Mouse (Mus musculus) hindbrain, embryonic 16.5 days (tissue): Measurements from ENCODE around the gene Nr4a1. TPM values are rescaled to one million over a fixed set of nuclear protein-coding genes. Genes with fewer than 3 reads are reported as not detected.
A peak's percentile ranks its signal among the peaks of the same experiment; 100 is the strongest.

Experiments
- ATAC-seq: fragments of 200-750 bp; cut with Nextera tagmentation; 2 replicates; pipeline ENCODE4 v1.8.0; 2017; ENCODE audit warnings: moderate TSS enrichment, moderate library complexity
- H3K27ac ChIP-seq: fragments of 300-500 bp; sonication (generic); 2 replicates; pipeline ENCODE4 v1.5.1; 2014; ENCODE audit warnings: low read depth, mild to moderate bottlenecking, control low read depth, low read length, moderate library complexity
- H3K27me3 ChIP-seq: fragments of 300-500 bp; sonication (generic); replicated peaks from 2 replicates; pipeline ENCODE4 v1.6.1; 2014; ENCODE audit warnings: low read length; ENCODE audit not compliant: control insufficient read depth, insufficient read depth
- H3K36me3 ChIP-seq: fragments of 300-500 bp; sonication (generic); 2 replicates; pipeline ENCODE4 v1.6.1; 2014; ENCODE audit warnings: mild to moderate bottlenecking, low read length, moderate library complexity, mixed read lengths; ENCODE audit not compliant: control insufficient read depth, insufficient read depth
- H3K4me1 ChIP-seq: fragments of 300-500 bp; sonication (generic); 2 replicates; pipeline ENCODE4 v1.6.1; 2014; ENCODE audit warnings: low read depth, low read length; ENCODE audit not compliant: control insufficient read depth, insufficient read depth
- H3K4me2 ChIP-seq: fragments of 300-500 bp; sonication (generic); 2 replicates; pipeline ENCODE4 v1.6.1; 2014; ENCODE audit warnings: mild to moderate bottlenecking, low read length, control low read depth, moderate library complexity
- H3K4me3 ChIP-seq: fragments of 300-500 bp; sonication (generic); 2 replicates; pipeline ENCODE4 v1.5.1; 2014; ENCODE audit warnings: mild to moderate bottlenecking, low read length, control low read depth, moderate library complexity
- H3K9ac ChIP-seq: fragments of 300-500 bp; sonication (generic); 2 replicates; pipeline ENCODE4 v1.6.1; 2014; ENCODE audit warnings: low read depth, mild to moderate bottlenecking, control low read depth, low read length, moderate library complexity
- H3K9me3 ChIP-seq: fragments of 300-500 bp; sonication (generic); 2 replicates; pipeline ENCODE4 v1.6.1; 2014; ENCODE audit warnings: mild to moderate bottlenecking, low read length, moderate library complexity; ENCODE audit not compliant: control insufficient read depth
- WGBS: fragments of 180-500 bp; shearing (Covaris S2); extraction: QIAGEN DNeasy Blood & Tissue Kit; methylation state at CpG from one replicate; pipeline ENCODE4 v1.1.7; 2014; 5-methylcytosine and 5-hydroxymethylcytosine counted together
- polyA plus RNA-seq: library from polyadenylated mRNA; unstranded; fragments of >200 nt; fragmentation: Nextera tagmentation; extraction: Ambion mirVana; gene quantifications from 2 replicates; pipeline ENCODE4 v1.2.1, GENCODE M21; 2015

Gene Nr4a1
- polyA plus RNA-seq, 1 experiment from 2014 or later = 7.2 TPM

- Histone ChIP-seq H3K4me2 (peak overlapping the region; percentile 56), H3K36me3 (0 out of 2 replicates have a peak, but pooled peaks cover 2% of the 10 kb centered on the region), H3K4me3 (peak overlapping the region; percentile 31), H3K4me1 (no peaks in the 10 kb centered on the region; the same call in 1 of the 2 replicates), H3K27ac (no peak overlapping the region), H3K9ac (peak overlapping the region; percentile 54), H3K9me3 (no peaks in the 10 kb centered on the region), H3K27me3 (no peaks in the 10 kb centered on the region)
- no peak for ATAC-seq
- 79% methylated on average over 23 of the region's 23 CpGs for WGBS
Observed at GRCm38 (mm10) chr15:101230995-101231647, 22.9 kb upstream of the Nr4a1 start.

GRCm38 (mm10) chr15:101231648-101232180 lies 22.4 kb upstream of the Nr4a1 start:
- H3K9me3 ChIP-seq = no peaks in the 10 kb centered on the region
- H3K36me3 ChIP-seq = 0 out of 2 replicates have a peak, but pooled peaks cover 2% of the 10 kb centered on the region
- H3K27ac ChIP-seq = no peak overlapping the region
- H3K9ac ChIP-seq = peak overlapping the region; percentile 54
- no peaks in the 10 kb centered on the region for H3K27me3 ChIP-seq
- H3K4me3 ChIP-seq = peak overlapping the region; percentile 31
- WGBS = 51% methylated on average over 56 of the region's 56 CpGs
- ATAC-seq = no peak
- H3K4me2 ChIP-seq = peak overlapping the region; percentile 56
- H3K4me1 ChIP-seq = no peaks in the 10 kb centered on the region; the same call in 1 of the 2 replicates

GRCm38 (mm10) chr15:101232607-101233006 lies 21.5 kb upstream of the Nr4a1 start:
- H3K9me3 ChIP-seq = no peaks in the 10 kb centered on the region
- 0 out of 2 replicates have a peak, but pooled peaks cover 2% of the 10 kb centered on the region for H3K36me3 ChIP-seq
- H3K27ac ChIP-seq = no peak overlapping the region
- ATAC-seq = no peak
- H3K4me1 ChIP-seq = no peaks in the 10 kb centered on the region; the same call in 1 of the 2 replicates
- H3K9ac ChIP-seq = no peak overlapping the region
- 74% methylated on average over 4 of the region's 4 CpGs for WGBS
- H3K4me2 ChIP-seq = no peak overlapping the region
- H3K27me3 ChIP-seq = no peaks in the 10 kb centered on the region
- H3K4me3 ChIP-seq = no peak overlapping the region

GRCm38 (mm10) chr15:101233183-101233582 lies 20.9 kb upstream of the Nr4a1 start:
- Histone ChIP-seq H3K4me1 (no peaks in the 10 kb centered on the region; the same call in 1 of the 2 replicates), H3K4me2 (no peak overlapping the region), H3K4me3 (no peak overlapping the region), H3K9me3 (no peaks in the 10 kb centered on the region), H3K9ac (no peak overlapping the region), H3K36me3 (0 out of 2 replicates have a peak, but pooled peaks cover 2% of the 10 kb centered on the region), H3K27ac (no peak overlapping the region), H3K27me3 (no peaks in the 10 kb centered on the region)
- WGBS = 86% methylated on average over 3 of the region's 3 CpGs
- ATAC-seq = no peak

GRCm38 (mm10) chr15:101233641-101234275 lies 20.3 kb upstream of the Nr4a1 start:
- WGBS = 23% methylated on average over 11 of the region's 11 CpGs
- Histone ChIP-seq H3K4me2 (no peak overlapping the region), H3K36me3 (0 out of 2 replicates have a peak, but pooled peaks cover 2% of the 10 kb centered on the region), H3K27ac (no peak overlapping the region), H3K9ac (no peak overlapping the region), H3K4me3 (no peak overlapping the region), H3K27me3 (no peaks in the 10 kb centered on the region), H3K9me3 (no peaks in the 10 kb centered on the region), H3K4me1 (peaks cover 2% of the 10 kb centered on the region; the same call in 1 of the 2 replicates)
- ATAC-seq = no peak

- H3K4me1 ChIP-seq = peaks cover 7% of the 10 kb centered on the region; the same call in 1 of the 2 replicates
- 54% methylated on average over 10 of the region's 10 CpGs for WGBS
- H3K27me3 ChIP-seq = no peaks in the 10 kb centered on the region
- H3K4me2 ChIP-seq = no peak overlapping the region
- no peak overlapping the region for H3K4me3 ChIP-seq
- no peak overlapping the region for H3K27ac ChIP-seq
- no peaks in the 10 kb centered on the region for H3K9me3 ChIP-seq
- no peak for ATAC-seq
- H3K9ac ChIP-seq = no peak overlapping the region
- H3K36me3 ChIP-seq = 0 out of 2 replicates have a peak, but pooled peaks cover 2% of the 10 kb centered on the region
Observed at GRCm38 (mm10) chr15:101234611-101235341, 19.3 kb upstream of the Nr4a1 start.

GRCm38 (mm10) chr15:101235342-101235698 lies 18.7 kb upstream of the Nr4a1 start:
- no peak for ATAC-seq
- Histone ChIP-seq H3K4me2 (no peak overlapping the region), H3K4me3 (no peak overlapping the region), H3K27me3 (no peaks in the 10 kb centered on the region), H3K4me1 (peaks cover 7% of the 10 kb centered on the region; the same call in 1 of the 2 replicates), H3K9me3 (no peaks in the 10 kb centered on the region), H3K36me3 (0 out of 2 replicates have a peak, but pooled peaks cover 2% of the 10 kb centered on the region), H3K9ac (no peak overlapping the region), H3K27ac (no peak overlapping the region)
- 32% methylated on average over 5 of the region's 5 CpGs for WGBS

- 25% methylated on average over 12 of the region's 12 CpGs for WGBS
- Histone ChIP-seq H3K4me3 (no peak overlapping the region), H3K9me3 (no peaks in the 10 kb centered on the region), H3K9ac (0 out of 2 replicates have a peak overlapping the region, but pooled peaks have one; percentile 27), H3K27ac (no peak overlapping the region), H3K4me2 (no peak overlapping the region), H3K4me1 (peaks cover 9% of the 10 kb centered on the region), H3K36me3 (0 out of 2 replicates have a peak, but pooled peaks cover under 1% of the 10 kb centered on the region), H3K27me3 (no peaks in the 10 kb centered on the region)
- ATAC-seq = no peak
Observed at GRCm38 (mm10) chr15:101235728-101236327, 18.2 kb upstream of the Nr4a1 start.
